Mouse (Mus musculus) gastrocnemius, postnatal 4 days (tissue): ENCODE results near the gene Brk1. TPM values are rescaled to one million over a fixed set of nuclear protein-coding genes. Genes with fewer than 3 reads are reported as not detected.
A peak's percentile ranks its signal among the peaks of the same experiment; 100 is the strongest.

Source experiments
- DNase-seq, 2 experiments: peaks; one replicate each; pipeline ENCODE4 v3.0.0; 2021 to 2022; ENCODE audit warnings: low spot score in 2 of 2, mixed read lengths in 2 of 2
- total RNA-seq, 2 experiments: library from RNA; stranded (reverse); gene quantifications; 2 replicates each; pipeline ENCODE4 v1.2.3; 2021

The Brk1 gene
- total RNA-seq, 2 experiments from 2014 or later, result 96.6 to 98.6 TPM

- no peak for DNase-seq
These were observed 18.8 kb downstream of the Brk1 start for GRCm38 (mm10) chr6:113623386-113623785.

- peak; percentile 76 to 89 for DNase-seq
These were observed 19.6 kb downstream of the Brk1 start, which contains the start of gene Vhl for GRCm38 (mm10) chr6:113623941-113624751. TSS of gene Vhl (plus strand) at chr6:113623959.

- no peak for DNase-seq
These were observed 20.6 kb downstream of the Brk1 start for GRCm38 (mm10) chr6:113624989-113625770.

GRCm38 (mm10) chr6:113630322-113630721, 25.8 kb downstream of the Brk1 start:
- no peak for DNase-seq

GRCm38 (mm10) chr6:113632863-113633262, 28.3 kb downstream of the Brk1 start:
- DNase-seq, result no peak

GRCm38 (mm10) chr6:113638302-113639040, 33.9 kb downstream of the Brk1 start, which contains the start of gene Irak2:
TSS of gene Irak2 (plus strand) at chr6:113638467.
- DNase-seq, result peak; percentile 88 to 94

GRCm38 (mm10) chr6:113639201-113639600, 34.6 kb downstream of the Brk1 start:
- DNase-seq, result no peak

- no peak for DNase-seq
These were observed 38.0 kb downstream of the Brk1 start for GRCm38 (mm10) chr6:113642605-113643004.

- DNase-seq, result no peak
These were observed 38.4 kb downstream of the Brk1 start for GRCm38 (mm10) chr6:113643021-113643420.

- DNase-seq, result no peak
These were observed 39.4 kb downstream of the Brk1 start for GRCm38 (mm10) chr6:113643967-113644366.

- DNase-seq, result no peak
These were observed 40.2 kb downstream of the Brk1 start for GRCm38 (mm10) chr6:113644808-113645207.

- DNase-seq, result no peak
These were observed 45.0 kb downstream of the Brk1 start for GRCm38 (mm10) chr6:113649346-113650196.

GRCm38 (mm10) chr6:113650197-113650640, 45.6 kb downstream of the Brk1 start:
- no peak for DNase-seq

GRCm38 (mm10) chr6:113651626-113652025, 47.1 kb downstream of the Brk1 start:
- DNase-seq, result no peak

GRCm38 (mm10) chr6:113653551-113653950, 49.0 kb downstream of the Brk1 start:
- no peak for DNase-seq

GRCm38 (mm10) chr6:113654102-113654501, 49.5 kb downstream of the Brk1 start:
- DNase-seq, result no peak

- no peak for DNase-seq
These were observed 50.3 kb downstream of the Brk1 start for GRCm38 (mm10) chr6:113654753-113655397.

- no peak for DNase-seq
These were observed 50.9 kb downstream of the Brk1 start for GRCm38 (mm10) chr6:113655475-113655874.

- no peak for DNase-seq
These were observed 52.3 kb downstream of the Brk1 start for GRCm38 (mm10) chr6:113656847-113657246.

GRCm38 (mm10) chr6:113658226-113658625, 53.7 kb downstream of the Brk1 start:
- no peak for DNase-seq
